Mouse (Mus musculus): ENCODE results near the gene Ubxn6. TPM values are rescaled to one million over a fixed set of nuclear protein-coding genes. Genes with fewer than 3 reads are reported as not detected.

Ubxn6 gene
- total and polyA plus RNA-seq, 3 experiments, result 28.2 to 42.2 TPM; not detected in 1

- Histone ChIP-seq H3K79me2 (ENCODE audit: control insufficient read depth, insufficient read depth, low read length, poor library complexity) (no peaks in the 10 kb centered on the region), H3K9me3 (replicated peaks; ENCODE audit: insufficient read depth, low read length) (no peaks in the 10 kb centered on the region), H3K36me3 (ENCODE audit: control insufficient read depth in 1 of 2, insufficient read depth in 2 of 2, low read length in 2 of 2) (peaks cover 0 to 3% of the 10 kb centered on the region in 2 experiments; a peak in 2 of 4 replicates), H3K4me3 (ENCODE audit: control insufficient read depth in 1 of 2, insufficient read depth in 1 of 2, low read depth in 2 of 2, low read length in 2 of 2) (no peak overlapping the region), H3K27me3 (ENCODE audit: control insufficient read depth in 1 of 2, insufficient read depth in 2 of 2, low read length in 2 of 2) (no peaks in the 10 kb centered on the region), H3K4me1 (ENCODE audit: control insufficient read depth in 1 of 2, insufficient read depth in 2 of 2, low read length in 2 of 2) (no peaks in the 10 kb centered on the region), H3K27ac (ENCODE audit: control insufficient read depth, low read depth, low read length) (no peak overlapping the region), H3K9ac (ENCODE audit: control insufficient read depth, low read depth, low read length, poor library complexity, severe bottlenecking) (no peak overlapping the region)
- no peak for DNase-seq (ENCODE audit: low read depth, low spot score)
- peak; percentile 96 for TF ChIP-seq ZNF384 (IDR thresholded peaks at IDR 0.05; ENCODE audit: low read depth, low read length)
- TF ChIP-seq POLR2A (IDR thresholded peaks at IDR 0.05; ENCODE audit: control insufficient read depth in 1 of 2, insufficient read depth in 1 of 2, low read depth in 1 of 2, low read length in 2 of 2, poor library complexity in 1 of 2), result no peak
Observed at GRCm38 (mm10) chr17:56092312-56092711, 17.5 kb upstream of the Ubxn6 start.

DNA sequence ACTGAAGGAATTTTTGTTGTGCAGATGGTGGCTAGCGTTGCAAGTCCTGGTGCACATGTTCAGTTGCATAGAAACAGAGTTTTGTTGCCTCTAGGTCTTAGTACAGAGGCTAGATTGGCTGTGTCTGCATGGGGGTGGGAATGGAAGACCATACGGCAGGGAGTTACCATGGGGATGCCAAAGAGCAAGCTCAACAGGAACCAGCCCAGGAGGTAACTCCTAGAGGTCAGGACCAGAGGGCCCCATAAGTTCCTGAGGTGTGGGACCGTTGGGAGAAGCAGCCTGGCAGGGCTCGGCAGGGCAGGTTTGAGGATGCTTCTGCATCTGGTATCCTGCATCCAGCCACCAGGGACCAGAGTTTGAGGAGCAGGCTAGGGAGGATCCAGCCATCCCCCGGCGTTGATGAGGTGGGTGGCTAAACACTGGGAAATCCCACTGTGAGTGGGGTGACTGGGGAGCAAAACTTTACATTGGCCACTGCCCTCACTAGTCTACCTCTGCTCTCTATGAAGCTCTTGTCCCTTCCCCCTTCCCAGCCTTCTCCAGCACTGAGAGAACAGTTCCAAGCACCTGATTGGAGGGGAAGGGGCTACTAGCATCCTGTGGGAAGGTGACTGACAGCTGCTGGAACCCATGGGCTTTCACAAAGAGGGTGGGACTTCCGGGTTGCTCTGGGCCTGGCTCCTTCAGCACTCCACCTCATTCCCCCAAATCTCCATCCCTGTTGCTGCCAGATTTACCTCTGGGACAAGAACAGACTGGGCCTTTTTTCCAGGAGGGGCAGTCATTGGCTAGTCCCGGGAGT lies 6.2 kb upstream of the Ubxn6 start:
- 0 out of 2 replicates have a peak, but pooled peaks have one; percentile 48 for TF ChIP-seq HCFC1 (IDR thresholded peaks at IDR 0.05; ENCODE audit: low read depth, low read length)
- no peak for TF ChIP-seq MXI1 (IDR thresholded peaks at IDR 0.05; ENCODE audit: low read depth, low read length)
- TF ChIP-seq ELF1 (IDR thresholded peaks at IDR 0.05; ENCODE audit: low read depth, low read length), result peak; percentile 35; the same call in 1 of the 2 replicates
- Histone ChIP-seq H3K9me3 (replicated peaks; ENCODE audit: insufficient read depth, low read length) (no peaks in the 10 kb centered on the region), H3K4me1 (ENCODE audit: control insufficient read depth in 1 of 2, insufficient read depth in 2 of 2, low read length in 2 of 2) (peaks cover 0 to 13% of the 10 kb centered on the region in 2 experiments; a peak in 3 of 4 replicates), H3K79me2 (ENCODE audit: control insufficient read depth, insufficient read depth, low read length, poor library complexity) (peaks cover 17% of the 10 kb centered on the region), H3K9ac (ENCODE audit: control insufficient read depth, low read depth, low read length, poor library complexity, severe bottlenecking) (peak overlapping the region; percentile 82), H3K4me3 (ENCODE audit: control insufficient read depth in 1 of 2, insufficient read depth in 1 of 2, low read depth in 2 of 2, low read length in 2 of 2) (peak overlapping the region; percentile 63 to 98; a peak in 3 of 4 replicates), H3K27me3 (ENCODE audit: control insufficient read depth in 1 of 2, insufficient read depth in 2 of 2, low read length in 2 of 2) (no peaks in the 10 kb centered on the region), H3K27ac (ENCODE audit: control insufficient read depth, low read depth, low read length) (no peak overlapping the region), H3K36me3 (ENCODE audit: control insufficient read depth in 1 of 2, insufficient read depth in 2 of 2, low read length in 2 of 2) (peaks cover 0 to 8% of the 10 kb centered on the region in 2 experiments; a peak in 2 of 4 replicates)
- DNase-seq (ENCODE audit: low read depth, low spot score), result peak; percentile 65

GRCm38 (mm10) chr17:56079921-56080320 lies 5.1 kb upstream of the Ubxn6 start:
- H3K27ac ChIP-seq (ENCODE audit: control insufficient read depth, low read depth, low read length), result no peak overlapping the region
- H3K4me1 ChIP-seq (ENCODE audit: control insufficient read depth in 1 of 2, insufficient read depth in 2 of 2, low read length in 2 of 2), result peaks cover 0 to 19% of the 10 kb centered on the region in 2 experiments; a peak in 3 of 4 replicates

More at GRCm38 (mm10) chr17:56079921-56080320, 5.1 kb upstream of the Ubxn6 start:
- Histone ChIP-seq H3K9me3 (replicated peaks; ENCODE audit: insufficient read depth, low read length) (no peaks in the 10 kb centered on the region), H3K36me3 (ENCODE audit: control insufficient read depth in 1 of 2, insufficient read depth in 2 of 2, low read length in 2 of 2) (peaks cover 0 to 10% of the 10 kb centered on the region in 2 experiments; a peak in 2 of 4 replicates), H3K27me3 (ENCODE audit: control insufficient read depth in 1 of 2, insufficient read depth in 2 of 2, low read length in 2 of 2) (no peaks in the 10 kb centered on the region), H3K4me3 (ENCODE audit: control insufficient read depth in 1 of 2, insufficient read depth in 1 of 2, low read depth in 2 of 2, low read length in 2 of 2) (peak overlapping the region; percentile 63 to 98), H3K79me2 (ENCODE audit: control insufficient read depth, insufficient read depth, low read length, poor library complexity) (peaks cover 17% of the 10 kb centered on the region), H3K9ac (ENCODE audit: control insufficient read depth, low read depth, low read length, poor library complexity, severe bottlenecking) (peak overlapping the region; percentile 82)
- DNase-seq (ENCODE audit: low read depth, low spot score), result no peak
- TF ChIP-seq MXI1 (IDR thresholded peaks at IDR 0.05; ENCODE audit: low read depth, low read length), result peak; percentile 59
- no peak for TF ChIP-seq MYC (IDR thresholded peaks at IDR 0.05; ENCODE audit: low read depth, low read length)

All from MEL (cell line).